In genomic region chr2:180788843-180789242, GRCm38 (mm10) we compare ENCODE assay signal across 11 mouse cellular contexts. TPM values are rescaled to one million over a fixed set of nuclear protein-coding genes. Genes with fewer than 3 reads are reported as not detected.
DNase-seq lines count a peak whose midpoint lies in the region; ATAC-seq lines count a peak whose summit lies in the region.
"Had no signal": no experiment of that assay in that cellular context is flagged by ENCODE, and none has a peak within 500 bp of the region (broad histone marks: within the 10 kb centered on the region; RNA-seq: fewer than 3 reads in every experiment).

No protein-coding gene starts in this region.

- H3K27ac ChIP-seq in forebrain, embryonic 13.5 days, result peak overlapping the region; percentile 15; the same call in 1 of the 2 replicates
- no peak overlapping the region for H3K27ac ChIP-seq in forebrain, embryonic 10.5 days
- no peak overlapping the region for H3K27ac ChIP-seq in midbrain, embryonic 14.5 days (replicated peaks; ENCODE audit: low read depth, low read length)

- DNase-seq in forebrain, embryonic 10.5 days (ENCODE audit: extremely low spot score, low spot score), result no peak
- peak; percentile 39 for DNase-seq in layer of hippocampus, adult 9-11 months
- DNase-seq in layer of hippocampus, postnatal 25 days (ENCODE audit: extremely low spot score in 1 of 2, low spot score in 1 of 2), result no peak
- peak; percentile 61 to 66 for DNase-seq in cerebellum, postnatal 36 days
- peak; percentile 66 for DNase-seq in midbrain, embryonic 14.5 days
- no peak for DNase-seq in adipocyte (ENCODE audit: low spot score)

- peaks cover 34% of the 10 kb centered on the region; the same call in 1 of the 2 replicates for H3K27me3 ChIP-seq in forebrain, embryonic 13.5 days
- H3K27me3 ChIP-seq in forebrain, embryonic 10.5 days (ENCODE audit: poor library complexity, severe bottlenecking), result peaks cover 36% of the 10 kb centered on the region
- no peaks in the 10 kb centered on the region for H3K27me3 ChIP-seq in midbrain, embryonic 14.5 days (ENCODE audit: control insufficient read depth, insufficient read depth, low read length)

- no peaks in the 10 kb centered on the region for H3K36me3 ChIP-seq in forebrain, embryonic 13.5 days (ENCODE audit: poor library complexity, severe bottlenecking)
- H3K36me3 ChIP-seq in forebrain, embryonic 10.5 days (replicated peaks), result no peaks in the 10 kb centered on the region
- no peaks in the 10 kb centered on the region for H3K36me3 ChIP-seq in midbrain, embryonic 14.5 days (ENCODE audit: control insufficient read depth, insufficient read depth, low read length)

- WGBS in forebrain, embryonic 13.5 days, result 13% methylated on average over 7 of the region's 7 CpGs
- WGBS in forebrain, embryonic 10.5 days, result 43% methylated on average over 7 of the region's 7 CpGs
- WGBS in midbrain, embryonic 14.5 days, result 7% methylated on average over 7 of the region's 7 CpGs

- no peak overlapping the region for H3K4me2 ChIP-seq in forebrain, embryonic 13.5 days
- H3K4me2 ChIP-seq in midbrain, embryonic 14.5 days (ENCODE audit: low read length), result peak overlapping the region; percentile 33

- peaks cover 21% of the 10 kb centered on the region; the same call in 1 of the 2 replicates for H3K4me1 ChIP-seq in forebrain, embryonic 13.5 days
- peaks cover 14% of the 10 kb centered on the region for H3K4me1 ChIP-seq in forebrain, embryonic 10.5 days
- H3K4me1 ChIP-seq in midbrain, embryonic 14.5 days (ENCODE audit: control insufficient read depth, insufficient read depth, low read length), result peaks cover 14% of the 10 kb centered on the region; the same call in 1 of the 2 replicates

- no peak overlapping the region for H3K4me3 ChIP-seq in forebrain, embryonic 13.5 days
- no peak overlapping the region for H3K4me3 ChIP-seq in forebrain, embryonic 10.5 days
- H3K4me3 ChIP-seq in midbrain, embryonic 14.5 days (replicated peaks; ENCODE audit: low read depth, low read length), result no peak overlapping the region
- H3K4me3 ChIP-seq: myocyte had no signal

- H3K9me3 ChIP-seq in forebrain, embryonic 13.5 days (replicated peaks), result no peaks in the 10 kb centered on the region
- H3K9me3 ChIP-seq in forebrain, embryonic 10.5 days, result no peaks in the 10 kb centered on the region
- no peaks in the 10 kb centered on the region for H3K9me3 ChIP-seq in midbrain, embryonic 14.5 days (ENCODE audit: control insufficient read depth, low read length)

- peak overlapping the region; percentile 31 for H3K9ac ChIP-seq in forebrain, embryonic 13.5 days
- H3K9ac ChIP-seq in midbrain, embryonic 14.5 days (replicated peaks; ENCODE audit: low read length), result 0 out of 2 replicates have a peak overlapping the region, but pooled peaks have one; percentile 23

- peak; percentile 88 for ATAC-seq in forebrain, embryonic 13.5 days
- ATAC-seq in midbrain, embryonic 14.5 days (ENCODE audit: low FRiP score, low TSS enrichment), result no peak
- ATAC-seq in megakaryocyte progenitor cell, adult 5-6 weeks (replicated peaks; ENCODE audit: poor library complexity), result no peak

RNA-seq across cellular contexts. Expression of gene Bhlhe23, which starts 12.1 kb away (rescaled TPM):
- 0.40 and 1.2 TPM in 2 replicates for polyA plus RNA-seq in forebrain, embryonic 13.5 days (2015; fragmentation: Nextera tagmentation; extraction: Ambion mirVana)
- polyA plus RNA-seq in forebrain, embryonic 10.5 days (2016; fragmentation: Nextera tagmentation; extraction: Ambion mirVana), result 0.43 and 0.47 TPM in 2 replicates
- total RNA-seq in layer of hippocampus, postnatal 25 days (2021), result not detected
- 20.1 and 21.3 TPM in 2 replicates for polyA plus RNA-seq in midbrain, embryonic 14.5 days (2014; fragmentation: Nextera tagmentation; extraction: Ambion mirVana)
- total RNA-seq in megakaryocyte progenitor cell, adult 5-6 weeks (2015), result not detected in 2 replicates
- total RNA-seq in megakaryocyte progenitor cell, adult 5-6 weeks (2017), result not detected in 2 replicates
- polyA plus RNA-seq: intestine, embryonic 14.5 days; liver, embryonic 16.5 days; myocyte had no signal

Comparison
In these comparisons a context has a peak if more than half of its experiments do, and no peak if none do; other contexts are left out.
1. DNase-seq: peak in layer of hippocampus, adult 9-11 months (single experiment), cerebellum, postnatal 36 days (2 of 2) and midbrain, embryonic 14.5 days (single experiment); none in forebrain, embryonic 10.5 days (single experiment), layer of hippocampus, postnatal 25 days (0 of 2) and adipocyte (single experiment).